Mouse (Mus musculus) stomach, embryonic 16.5 days (tissue): Measurements from ENCODE around the gene Ago3. TPM values are rescaled to one million over a fixed set of nuclear protein-coding genes. Genes with fewer than 3 reads are reported as not detected.

ENCODE experiments used
- ATAC-seq: fragments of 200-750 bp; cut with Nextera tagmentation; 2 replicates; pipeline ENCODE4 v1.8.0; 2017; ENCODE audit warnings: moderate number of reproducible peaks, moderate TSS enrichment; ENCODE audit not compliant: insufficient read depth, low FRiP score
- H3K27ac ChIP-seq: fragments of 300-500 bp; sonication (generic); 2 replicates; pipeline ENCODE4 v1.5.1; 2014; ENCODE audit warnings: low read length
- H3K27me3 ChIP-seq: fragments of 300-500 bp; sonication (generic); 2 replicates; pipeline ENCODE4 v1.6.1; 2014; ENCODE audit warnings: low read length, control low read depth, mixed read lengths; ENCODE audit not compliant: control insufficient read depth, insufficient read depth
- H3K36me3 ChIP-seq: fragments of 300-500 bp; sonication (generic); 2 replicates; pipeline ENCODE4 v1.6.1; 2014; ENCODE audit warnings: low read length; ENCODE audit not compliant: control insufficient read depth, insufficient read depth
- H3K4me1 ChIP-seq: fragments of 300-500 bp; sonication (generic); 2 replicates; pipeline ENCODE4 v1.6.1; 2014; ENCODE audit warnings: low read length, control low read depth, mixed read lengths; ENCODE audit not compliant: control insufficient read depth, insufficient read depth
- H3K4me2 ChIP-seq: fragments of 300-500 bp; sonication (generic); 2 replicates; pipeline ENCODE4 v1.6.1; 2014; ENCODE audit warnings: low read depth, low read length, mixed read lengths
- H3K4me3 ChIP-seq: fragments of 300-500 bp; sonication (generic); replicated peaks from 2 replicates; pipeline ENCODE4 v1.5.1; 2014; ENCODE audit warnings: mild to moderate bottlenecking, low read length
- H3K9ac ChIP-seq: fragments of 300-500 bp; sonication (generic); 2 replicates; pipeline ENCODE4 v1.6.1; 2014; ENCODE audit warnings: low read length
- H3K9me3 ChIP-seq: fragments of 300-500 bp; sonication (generic); replicated peaks from 2 replicates; pipeline ENCODE4 v1.6.1; 2016; ENCODE audit warnings: low read length, control low read depth; ENCODE audit not compliant: control insufficient read depth
- WGBS: fragments of 180-500 bp; shearing (Covaris S2); extraction: QIAGEN DNeasy Blood & Tissue Kit; methylation state at CpG from one replicate; pipeline ENCODE4 v1.1.7; 2014; 5-methylcytosine and 5-hydroxymethylcytosine counted together
- polyA plus RNA-seq: library from polyadenylated mRNA; unstranded; fragments of >200 nt; fragmentation: Nextera tagmentation; extraction: Ambion mirVana; gene quantifications from 2 replicates; pipeline ENCODE4 v1.2.1, GENCODE M21; 2015

Gene Ago3
- polyA plus RNA-seq, 1 experiment from 2014 or later = 16.4 TPM

DNA sequence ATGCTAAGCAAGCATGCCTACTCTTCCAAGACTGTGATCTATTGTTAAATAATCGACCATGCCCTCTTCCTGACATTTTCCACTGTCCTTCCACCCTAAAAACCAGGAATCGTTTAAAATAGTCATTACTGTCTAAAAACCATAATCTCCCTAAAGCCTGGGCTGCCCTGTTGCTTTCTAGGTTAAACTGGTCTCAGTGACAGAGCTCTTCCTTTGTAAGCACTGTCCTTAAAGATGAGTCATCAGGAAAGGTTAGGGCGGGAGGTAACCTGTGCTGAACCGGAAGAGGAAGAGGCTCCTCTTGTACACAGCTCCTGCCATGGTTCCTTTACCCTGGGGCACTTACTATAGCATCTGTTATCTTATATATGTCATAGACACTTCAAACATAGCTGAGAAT lies 89.9 kb downstream of the Ago3 start:
- Histone ChIP-seq H3K27me3 (no peaks in the 10 kb centered on the region), H3K4me3 (no peak overlapping the region), H3K36me3 (no peaks in the 10 kb centered on the region), H3K27ac (no peak overlapping the region), H3K9ac (no peak overlapping the region), H3K4me1 (no peaks in the 10 kb centered on the region), H3K9me3 (no peaks in the 10 kb centered on the region), H3K4me2 (no peak overlapping the region)
- 52% methylated on average over 4 of the region's 4 CpGs for WGBS
- ATAC-seq = no peak

- WGBS = 50% methylated on average over 3 of the region's 3 CpGs
Measured at GRCm38 (mm10) chr4:126332358-126332757, 97.0 kb downstream of the Ago3 start.

DNA sequence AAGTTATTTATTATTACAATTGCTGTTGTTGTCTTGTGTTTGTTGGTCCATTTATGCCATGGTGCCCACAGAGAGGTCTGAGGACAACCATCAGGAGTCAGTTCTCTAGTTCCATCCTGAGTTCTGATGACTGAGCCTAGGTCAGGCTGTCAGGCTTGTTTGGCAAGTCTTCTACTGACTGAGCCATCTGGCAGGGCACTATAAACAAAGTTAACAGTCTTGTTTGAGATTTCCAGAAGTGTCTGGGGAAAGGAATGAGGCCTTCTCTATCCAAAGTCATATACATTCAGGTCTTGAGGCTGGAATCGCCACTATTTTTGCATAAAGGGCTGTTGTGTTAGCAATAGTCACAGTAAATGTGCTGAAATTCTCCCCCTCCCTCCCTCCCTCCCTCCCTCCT lies 97.6 kb downstream of the Ago3 start:
- Histone ChIP-seq H3K9ac (no peak overlapping the region), H3K4me1 (peaks cover 3% of the 10 kb centered on the region; the same call in 1 of the 2 replicates), H3K27ac (no peak overlapping the region), H3K27me3 (no peaks in the 10 kb centered on the region), H3K4me2 (no peak overlapping the region), H3K4me3 (no peak overlapping the region), H3K9me3 (no peaks in the 10 kb centered on the region), H3K36me3 (no peaks in the 10 kb centered on the region)
- 48% methylated on average over 1 of the region's 1 CpGs for WGBS
- ATAC-seq = no peak

More at GRCm38 (mm10) chr4:126332358-126332757, 97.0 kb downstream of the Ago3 start:
- ATAC-seq = no peak
- no peaks in the 10 kb centered on the region for H3K27me3 ChIP-seq
- no peak overlapping the region for H3K27ac ChIP-seq
- no peak overlapping the region for H3K4me2 ChIP-seq
- no peak overlapping the region for H3K4me3 ChIP-seq
- no peak overlapping the region for H3K9ac ChIP-seq
- H3K4me1 ChIP-seq = peaks cover 3% of the 10 kb centered on the region; the same call in 1 of the 2 replicates
- no peaks in the 10 kb centered on the region for H3K9me3 ChIP-seq
- H3K36me3 ChIP-seq = no peaks in the 10 kb centered on the region

DNA sequence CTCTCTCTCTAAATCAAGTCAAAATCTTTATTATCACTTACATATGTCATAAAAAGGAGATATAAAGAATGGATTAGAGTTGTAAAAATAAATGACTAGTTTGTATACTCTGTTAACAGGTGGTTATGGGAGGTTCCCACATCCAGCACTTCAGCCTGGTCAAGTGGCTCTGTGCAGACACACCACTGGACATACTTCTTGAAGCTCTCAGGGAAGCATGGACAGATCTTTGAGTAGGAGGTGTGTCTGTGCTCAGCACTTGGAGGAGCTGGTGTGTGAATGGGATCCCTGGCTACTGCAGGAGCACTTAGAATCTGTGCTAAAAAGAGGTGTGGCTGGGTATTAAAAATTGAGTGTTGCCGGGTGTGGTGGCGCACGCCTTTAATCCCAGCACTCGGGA lies 99.1 kb downstream of the Ago3 start:
- H3K27me3 ChIP-seq = no peaks in the 10 kb centered on the region
- WGBS = 92% methylated on average over 4 of the region's 4 CpGs
- ATAC-seq = no peak

DNA sequence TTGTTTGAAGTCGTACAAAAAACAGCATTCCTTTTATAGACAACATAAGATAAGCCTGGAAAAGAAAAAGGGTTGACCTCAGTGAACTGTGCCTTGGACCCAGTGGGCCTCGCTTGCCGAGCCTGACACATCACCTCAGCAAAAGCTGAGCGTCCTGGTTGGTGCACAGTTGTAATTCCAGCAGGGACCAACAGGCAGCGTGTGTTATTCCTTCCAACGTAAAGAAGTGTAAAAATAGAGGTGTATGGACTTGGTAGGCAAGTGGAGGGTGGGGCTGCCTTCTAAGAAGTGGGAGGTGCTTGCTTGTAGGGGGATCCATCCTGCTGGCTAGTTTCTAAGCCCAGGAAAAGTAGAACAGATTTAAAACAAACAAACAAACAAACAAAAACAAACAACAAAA lies 103.3 kb downstream of the Ago3 start:
- no peaks in the 10 kb centered on the region for H3K9me3 ChIP-seq

More for the DNA sequence above, 99.1 kb downstream of the Ago3 start:
- H3K4me3 ChIP-seq = no peak overlapping the region
- no peak overlapping the region for H3K9ac ChIP-seq
- no peaks in the 10 kb centered on the region for H3K9me3 ChIP-seq
- no peaks in the 10 kb centered on the region for H3K36me3 ChIP-seq
- H3K27ac ChIP-seq = no peak overlapping the region
- no peak overlapping the region for H3K4me2 ChIP-seq
- H3K4me1 ChIP-seq = peaks cover 6% of the 10 kb centered on the region

GRCm38 (mm10) chr4:126325281-126325861 lies 104.0 kb downstream of the Ago3 start, which contains the start of gene Tekt2:
Gene Tekt2 (minus strand): TSS chr4:126325688.
- H3K27me3 ChIP-seq = no peaks in the 10 kb centered on the region
- H3K36me3 ChIP-seq = no peaks in the 10 kb centered on the region
- peaks cover 18% of the 10 kb centered on the region for H3K4me1 ChIP-seq
- 8% methylated on average over 23 of the region's 23 CpGs for WGBS
- no peaks in the 10 kb centered on the region for H3K9me3 ChIP-seq
- H3K27ac ChIP-seq = no peak within 1 kb of the TSS; the same call in 1 of the 2 replicates
- H3K4me2 ChIP-seq = peak within 1 kb of the TSS; percentile 51
- ATAC-seq = 0 out of 2 replicates have a peak, but pooled peaks have one; percentile 30
- peak within 1 kb of the TSS; percentile 32 for H3K4me3 ChIP-seq
- peak within 1 kb of the TSS; percentile 62 for H3K9ac ChIP-seq

More for the DNA sequence above, 103.3 kb downstream of the Ago3 start:
- no peak overlapping the region for H3K4me3 ChIP-seq
- H3K9ac ChIP-seq = no peak overlapping the region
- WGBS = 18% methylated on average over 6 of the region's 6 CpGs
- H3K27me3 ChIP-seq = no peaks in the 10 kb centered on the region
- H3K27ac ChIP-seq = no peak overlapping the region
- H3K4me1 ChIP-seq = peaks cover 12% of the 10 kb centered on the region
- H3K4me2 ChIP-seq = no peak overlapping the region
- no peaks in the 10 kb centered on the region for H3K36me3 ChIP-seq
- ATAC-seq = no peak

DNA sequence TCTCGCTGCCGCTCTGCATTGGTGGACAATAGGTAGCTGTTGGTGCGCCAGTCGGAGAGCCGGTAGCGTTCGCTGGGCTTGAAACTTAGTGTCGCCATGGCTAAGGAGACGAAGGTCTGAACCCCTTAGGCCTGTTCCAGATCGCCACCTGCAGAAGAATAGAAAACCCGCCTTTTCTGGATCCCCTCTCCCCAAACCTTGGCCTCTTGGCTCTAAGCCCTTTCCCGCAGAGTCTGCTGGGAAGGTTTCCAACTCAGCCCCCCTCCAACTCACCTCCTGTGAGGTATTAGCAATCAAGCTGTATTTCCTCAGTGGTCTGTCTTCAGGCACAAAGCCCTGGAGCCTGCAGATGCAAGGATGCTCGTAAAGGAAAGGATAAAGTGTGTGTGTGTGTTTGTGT lies 104.5 kb downstream of the Ago3 start:
- peak overlapping the region; percentile 32; the same call in 1 of the 2 replicates for H3K4me3 ChIP-seq
- no peaks in the 10 kb centered on the region for H3K36me3 ChIP-seq
- H3K9me3 ChIP-seq = no peaks in the 10 kb centered on the region
- WGBS = 32% methylated on average over 13 of the region's 13 CpGs
- peaks cover 20% of the 10 kb centered on the region for H3K4me1 ChIP-seq
- peak overlapping the region; percentile 62 for H3K9ac ChIP-seq
- no peak overlapping the region; the same call in 1 of the 2 replicates for H3K27ac ChIP-seq
- ATAC-seq = no peak
- peak overlapping the region; percentile 51; the same call in 1 of the 2 replicates for H3K4me2 ChIP-seq
- no peaks in the 10 kb centered on the region for H3K27me3 ChIP-seq

GRCm38 (mm10) chr4:126322646-126323045 lies 106.7 kb downstream of the Ago3 start:
- H3K27ac ChIP-seq = no peak overlapping the region

GRCm38 (mm10) chr4:126321854-126322511 lies 107.4 kb downstream of the Ago3 start:
- WGBS = 52% methylated on average over 28 of the region's 28 CpGs
- no peaks in the 10 kb centered on the region for H3K27me3 ChIP-seq
- H3K9ac ChIP-seq = peak overlapping the region; percentile 61; the same call in 1 of the 2 replicates
- peaks cover 20% of the 10 kb centered on the region for H3K4me1 ChIP-seq
- no peak overlapping the region for H3K27ac ChIP-seq
- H3K4me3 ChIP-seq = peak overlapping the region; percentile 77
- peaks cover 5% of the 10 kb centered on the region; the same call in 1 of the 2 replicates for H3K36me3 ChIP-seq
- no peaks in the 10 kb centered on the region for H3K9me3 ChIP-seq
- H3K4me2 ChIP-seq = peak overlapping the region; percentile 56
- no peak; the same call in 1 of the 2 replicates for ATAC-seq

More at GRCm38 (mm10) chr4:126322646-126323045, 106.7 kb downstream of the Ago3 start:
- 95% methylated on average over 13 of the region's 13 CpGs for WGBS
- Histone ChIP-seq H3K36me3 (0 out of 2 replicates have a peak, but pooled peaks cover under 1% of the 10 kb centered on the region), H3K4me3 (no peak overlapping the region), H3K9ac (no peak overlapping the region), H3K4me2 (no peak overlapping the region), H3K9me3 (no peaks in the 10 kb centered on the region), H3K27me3 (no peaks in the 10 kb centered on the region), H3K4me1 (peaks cover 20% of the 10 kb centered on the region)
- ATAC-seq = no peak
